Mouse (Mus musculus): ENCODE measurements at regions not wholly inside any gene's neighbourhood (a gene's known extent, or its start where the extent isn't known, plus 50 kb on each side); places are given as distances from the start of the nearest gene placed in this dataset.

GRCm38 (mm10) chr12:107095409-107095808, 393.0 kb upstream of the 3110018I06Rik start:
- in situ Hi-C loops (cut with MboI, MseI): no loop called here

DNA sequence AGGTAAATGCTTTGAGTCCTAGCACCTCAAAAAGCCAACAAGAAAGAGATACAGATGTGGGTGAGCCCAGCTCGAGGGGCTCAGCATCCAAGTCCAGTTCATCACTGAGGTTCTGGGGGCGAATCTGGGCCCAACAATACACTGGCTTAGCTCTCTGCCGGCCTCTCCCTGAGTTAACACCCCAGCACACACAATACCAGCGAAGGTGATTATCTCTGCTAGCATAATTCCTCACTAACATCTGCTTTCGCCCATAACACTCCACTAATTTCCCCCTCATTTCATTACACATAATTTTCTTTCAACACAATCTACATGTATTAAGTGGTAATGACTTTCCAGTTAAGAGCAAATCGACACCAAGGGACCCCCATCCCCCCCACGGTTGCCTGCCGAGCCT, 383.9 kb upstream of the 3110018I06Rik start:
- in situ Hi-C loops (cut with MboI, MseI): no loop called here

- in situ Hi-C loops (cut with MboI, MseI): no loop called here
Observed at GRCm38 (mm10) chr12:107105017-107105416, 383.4 kb upstream of the 3110018I06Rik start.

DNA sequence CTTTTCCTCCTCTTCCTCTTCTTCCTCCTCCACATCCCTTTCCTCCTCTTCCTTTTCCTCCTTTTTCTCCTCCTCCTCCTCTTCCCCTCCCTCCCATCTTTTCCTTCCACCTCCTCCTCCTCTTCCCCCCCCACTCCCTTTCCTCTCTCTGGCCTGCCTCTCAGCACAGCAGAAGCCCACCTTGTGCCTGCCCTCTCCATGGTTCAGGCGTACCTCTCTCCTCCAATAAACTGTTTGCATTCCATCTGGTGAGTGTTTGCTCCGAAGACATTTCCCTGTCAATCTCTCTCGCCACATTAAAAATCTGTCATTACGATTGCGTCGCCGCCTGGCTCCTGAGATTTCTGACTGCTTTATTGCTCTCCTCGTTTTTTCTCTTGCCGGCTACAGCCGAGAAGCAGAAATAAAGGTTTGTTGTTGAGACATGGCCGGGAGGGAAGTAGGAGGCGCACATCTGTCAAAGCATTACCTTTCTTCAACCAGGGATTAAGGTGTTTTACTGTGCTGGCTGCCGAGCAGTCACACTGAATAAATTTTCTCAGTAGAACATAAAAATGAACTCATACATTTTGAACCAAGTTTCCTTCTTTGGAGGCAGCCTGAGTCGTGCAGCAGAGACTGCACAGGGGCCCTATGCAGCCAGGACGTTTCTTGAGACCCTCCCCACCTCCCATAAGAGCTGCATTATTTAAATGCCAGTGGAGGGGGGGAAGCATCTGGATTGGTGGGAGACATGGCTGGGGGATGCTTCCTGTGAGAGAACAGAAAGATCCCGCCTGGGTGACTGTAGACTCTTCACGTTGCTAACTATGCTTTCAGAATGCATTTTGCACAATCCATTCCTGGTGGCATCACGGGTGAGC, 376.3 kb upstream of the 3110018I06Rik start:
- in situ Hi-C loops (cut with MboI, MseI): loop anchor here (5.0 kb wide), 1 partner anchor 530 kb away; no protein-coding TSS in a partner anchor

GRCm38 (mm10) chr12:107118364-107118763, 370.1 kb upstream of the 3110018I06Rik start:
- in situ Hi-C loops (cut with MboI, MseI): no loop called here

GRCm38 (mm10) chr12:107119076-107119475, 369.4 kb upstream of the 3110018I06Rik start:
- in situ Hi-C loops (cut with MboI, MseI): no loop called here

- in situ Hi-C loops (cut with MboI, MseI): loop anchor here (10.0 kb wide), 2 partner anchors 64 to 874 kb away; no protein-coding TSS in a partner anchor
Observed at GRCm38 (mm10) chr12:107120486-107121186, 367.8 kb upstream of the 3110018I06Rik start.

GRCm38 (mm10) chr12:107121990-107122389, 366.4 kb upstream of the 3110018I06Rik start:
- in situ Hi-C loops (cut with MboI, MseI): loop anchor here (10.0 kb wide), 2 partner anchors 63 to 873 kb away; no protein-coding TSS in a partner anchor

DNA sequence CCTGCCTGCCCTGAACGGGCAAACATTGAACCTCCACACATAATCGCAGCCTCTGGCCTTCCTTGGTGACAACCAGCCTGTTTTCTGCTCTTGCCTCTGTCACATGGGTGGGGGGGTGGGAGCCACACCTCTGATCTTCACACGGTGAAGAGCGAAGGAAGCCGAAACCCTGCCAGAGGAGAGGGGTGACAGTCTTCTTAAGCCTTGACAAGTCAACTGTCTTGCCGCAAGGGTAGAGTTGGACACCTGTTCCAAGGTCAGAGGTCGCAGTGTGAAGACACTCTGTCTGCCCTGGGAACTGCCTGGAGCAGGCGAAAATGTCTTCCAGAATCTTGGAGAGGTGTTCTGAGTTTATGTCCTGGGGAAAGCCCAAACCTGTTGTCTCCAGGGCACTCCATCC, 364.8 kb upstream of the 3110018I06Rik start:
- in situ Hi-C loops (cut with MboI, MseI): loop anchor here (10.0 kb wide), 2 partner anchors 61 to 871 kb away; no protein-coding TSS in a partner anchor

GRCm38 (mm10) chr12:107124263-107124885, 364.1 kb upstream of the 3110018I06Rik start:
- in situ Hi-C loops (cut with MboI, MseI): loop anchor here (10.0 kb wide), 2 partner anchors 60 to 870 kb away; no protein-coding TSS in a partner anchor

DNA sequence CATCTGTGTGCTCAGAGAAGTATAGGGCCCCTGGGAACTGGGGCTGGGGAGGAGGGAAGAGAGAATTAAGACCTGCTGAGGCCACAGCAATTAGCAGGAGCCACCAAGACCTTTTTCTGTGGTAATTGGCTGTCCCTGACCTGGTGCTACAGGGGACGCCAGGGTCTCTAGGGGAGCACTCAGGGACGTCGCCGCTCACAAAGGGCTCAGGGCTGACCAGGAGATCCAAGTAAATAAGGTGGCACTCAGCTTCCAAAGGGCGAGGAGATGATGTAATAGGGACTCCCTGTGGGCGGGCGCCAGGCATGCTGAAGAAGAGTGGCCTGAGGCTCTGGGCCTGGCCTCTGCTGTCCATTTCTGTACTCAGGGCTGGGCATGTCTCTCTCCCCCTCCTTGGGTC, 363.2 kb upstream of the 3110018I06Rik start:
- in situ Hi-C loops (cut with MboI, MseI): loop anchor here (10.0 to 25.0 kb wide), 3 partner anchors 60 to 1512 kb away; no protein-coding TSS in a partner anchor

GRCm38 (mm10) chr12:107126056-107126455, 362.4 kb upstream of the 3110018I06Rik start:
- in situ Hi-C loops (cut with MboI, MseI): loop anchor here (10.0 to 25.0 kb wide), 3 partner anchors 59 to 1511 kb away; no protein-coding TSS in a partner anchor

DNA sequence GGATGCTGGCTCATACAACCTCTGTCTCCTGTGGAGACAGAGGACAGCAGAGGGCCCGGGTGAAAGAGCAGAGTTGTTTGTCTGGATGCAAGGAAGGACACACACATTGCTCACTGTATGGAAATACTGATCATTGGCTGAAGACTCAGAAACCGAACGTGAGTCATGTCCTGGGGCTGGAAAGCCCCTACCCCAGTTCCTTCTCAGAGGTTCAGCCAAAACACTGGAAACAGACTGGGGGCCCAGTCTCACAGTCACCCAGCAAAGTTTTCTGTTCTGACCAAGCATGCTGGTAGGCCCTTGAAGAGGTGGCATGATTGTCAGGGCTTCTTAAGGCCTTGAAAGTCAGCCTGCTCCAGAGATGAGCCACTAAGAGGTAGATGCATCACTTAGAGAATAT, 360.8 kb upstream of the 3110018I06Rik start:
- in situ Hi-C loops (cut with MboI, MseI): loop anchor here (10.0 to 25.0 kb wide), 3 partner anchors 57 to 1510 kb away; no protein-coding TSS in a partner anchor

DNA sequence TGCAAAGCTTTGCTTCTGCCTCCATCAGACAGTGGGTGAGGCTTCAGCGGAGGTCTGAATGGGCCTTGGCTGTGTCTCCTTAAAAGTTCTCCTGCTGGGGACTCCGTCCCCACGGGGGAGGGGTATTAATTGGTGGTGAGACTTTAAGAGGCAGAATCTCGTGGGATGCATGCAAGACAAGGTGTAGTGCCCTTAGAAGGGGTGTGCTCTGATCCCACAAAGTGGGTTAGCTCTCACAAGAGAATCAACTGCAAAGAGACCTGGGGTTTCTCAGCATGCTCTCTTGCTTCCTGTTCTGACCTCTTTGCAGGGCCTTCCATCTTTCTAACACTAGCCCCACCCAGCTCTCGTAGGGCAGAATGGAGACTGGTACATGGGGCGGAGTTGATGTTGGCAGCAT, 359.2 kb upstream of the 3110018I06Rik start:
- in situ Hi-C loops (cut with MboI, MseI): loop anchor here (10.0 to 25.0 kb wide), 3 partner anchors 56 to 1508 kb away; no protein-coding TSS in a partner anchor

GRCm38 (mm10) chr12:107131351-107131750, 357.1 kb upstream of the 3110018I06Rik start:
- in situ Hi-C loops (cut with MboI, MseI): loop anchor here (25.0 kb wide), 1 partner anchor 1506 kb away; no protein-coding TSS in a partner anchor

DNA sequence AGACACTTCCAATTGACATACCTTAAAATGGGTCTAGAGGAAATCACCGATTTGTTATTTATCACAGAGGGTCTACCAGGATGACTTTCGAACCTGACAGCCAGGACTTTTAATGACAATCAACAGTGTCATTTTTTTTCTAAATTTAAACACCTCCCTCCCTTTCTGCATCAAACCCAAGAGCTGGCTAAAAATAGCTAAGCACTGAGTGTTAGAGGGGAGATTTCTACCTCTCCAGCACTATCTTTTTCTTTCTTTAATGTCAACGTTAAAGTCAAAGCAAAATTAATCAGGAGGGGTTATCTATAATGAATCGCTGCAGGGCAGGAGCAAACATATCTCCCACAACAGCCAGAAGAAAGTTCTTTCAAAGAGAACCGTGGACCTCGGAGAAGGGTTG, 356.6 kb upstream of the 3110018I06Rik start:
- in situ Hi-C loops (cut with MboI, MseI): loop anchor here (25.0 kb wide), 1 partner anchor 1505 kb away; no protein-coding TSS in a partner anchor

GRCm38 (mm10) chr12:107132501-107132900, 355.9 kb upstream of the 3110018I06Rik start:
- in situ Hi-C loops (cut with MboI, MseI): loop anchor here (25.0 kb wide), 1 partner anchor 1505 kb away; no protein-coding TSS in a partner anchor

- in situ Hi-C loops (cut with MboI, MseI): loop anchor here (25.0 kb wide), 1 partner anchor 1503 kb away; no protein-coding TSS in a partner anchor
Observed at GRCm38 (mm10) chr12:107134353-107134752, 354.1 kb upstream of the 3110018I06Rik start.

- in situ Hi-C loops (cut with MboI, MseI): loop anchor here (25.0 kb wide), 1 partner anchor 1498 kb away; no protein-coding TSS in a partner anchor
Observed at GRCm38 (mm10) chr12:107138677-107139400, 349.6 kb upstream of the 3110018I06Rik start.

- in situ Hi-C loops (cut with MboI, MseI): loop anchor here (25.0 kb wide), 1 partner anchor 1496 kb away; no protein-coding TSS in a partner anchor
Observed at GRCm38 (mm10) chr12:107140957-107141595, 347.4 kb upstream of the 3110018I06Rik start.
